Mouse (Mus musculus) midbrain, embryonic 10.5 days (tissue): ENCODE measurements around the gene Foxb1. TPM values are rescaled to one million over a fixed set of nuclear protein-coding genes. Genes with fewer than 3 reads are reported as not detected.

Experiments
- DNase-seq: peaks from one replicate; pipeline ENCODE4 v3.0.0-alpha.2; 2017; ENCODE audit warnings: low spot score
- H3K27ac ChIP-seq: fragments of 300-500 bp; sonication (generic); replicated peaks from 2 replicates; pipeline ENCODE4 v1.5.1; 2016; ENCODE audit warnings: mild to moderate bottlenecking
- H3K27me3 ChIP-seq: fragments of 300-500 bp; sonication (generic); 2 replicates; pipeline ENCODE4 v1.6.1; 2016; ENCODE audit warnings: low read depth, mild to moderate bottlenecking; ENCODE audit not compliant: poor library complexity, severe bottlenecking
- H3K36me3 ChIP-seq: fragments of 300-500 bp; sonication (generic); 2 replicates; pipeline ENCODE4 v1.6.1; 2016; ENCODE audit warnings: mild to moderate bottlenecking, moderate library complexity
- H3K4me1 ChIP-seq: fragments of 300-500 bp; sonication (generic); 2 replicates; pipeline ENCODE4 v1.6.1; 2016
- H3K4me3 ChIP-seq: fragments of 300-500 bp; sonication (generic); 2 replicates; pipeline ENCODE4 v1.5.1; 2016; ENCODE audit warnings: mild to moderate bottlenecking, moderate library complexity
- H3K9me3 ChIP-seq: fragments of 300-500 bp; sonication (generic); replicated peaks from 2 replicates; pipeline ENCODE4 v1.6.1; 2016; ENCODE audit warnings: mild to moderate bottlenecking
- WGBS: fragments of 180-500 bp; shearing (Covaris S2); methylation state at CpG from one replicate; pipeline ENCODE4 v1.1.7; 2016; 5-methylcytosine and 5-hydroxymethylcytosine counted together
- polyA plus RNA-seq: library from polyadenylated mRNA; unstranded; fragments of >200 nt; fragmentation: Nextera tagmentation; extraction: Ambion mirVana; gene quantifications from 2 replicates; pipeline ENCODE4 v1.2.1, GENCODE M21; 2016

Foxb1 gene
- 13.0 and 15.1 TPM in 2 replicates for polyA plus RNA-seq

DNA sequence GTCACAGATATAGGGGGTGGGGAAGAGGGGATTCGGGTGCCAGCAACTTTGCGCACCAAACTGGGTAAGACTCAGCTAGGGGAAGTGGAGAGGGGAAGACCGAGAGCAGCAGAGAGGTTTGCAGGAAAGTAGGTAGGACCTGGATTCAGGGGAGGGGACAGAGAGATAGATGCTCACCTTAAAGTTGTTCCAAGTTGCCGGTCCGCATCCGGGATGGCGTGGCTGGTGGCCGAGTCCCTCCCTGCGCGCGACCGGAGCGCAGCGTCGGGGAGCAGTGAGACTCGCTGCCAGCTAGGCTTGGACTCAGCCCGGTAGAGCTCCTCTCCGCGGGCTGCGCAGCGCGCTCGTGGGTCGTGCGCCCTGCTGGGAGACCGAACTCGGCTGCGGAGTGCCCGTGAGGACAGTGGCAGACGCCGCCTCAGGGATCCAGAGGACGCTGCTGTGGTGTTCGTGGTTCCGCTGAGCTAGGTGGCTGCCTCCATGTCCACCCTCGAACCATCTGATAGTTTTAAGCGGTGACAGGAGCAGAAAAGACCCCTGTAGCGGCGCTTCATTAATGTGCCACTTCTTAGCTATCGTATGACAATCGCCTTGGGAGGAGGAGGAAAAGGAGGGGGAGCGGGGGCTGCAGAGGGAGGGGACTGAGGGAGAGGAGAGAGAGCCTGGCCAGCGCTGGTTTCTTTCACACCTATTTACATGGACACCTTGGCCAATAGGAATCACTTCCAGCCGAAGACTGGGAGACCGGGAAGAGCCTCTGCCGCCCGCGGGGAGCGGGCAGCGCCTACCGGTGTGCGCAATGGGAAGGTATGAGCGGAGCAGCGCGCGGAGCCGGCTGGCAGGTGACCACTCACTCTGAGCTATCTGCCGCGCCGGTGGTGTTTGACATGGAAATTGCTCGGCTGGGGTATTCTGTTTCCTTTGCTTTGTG, at the start of gene Foxb1:
Foxb1 (minus strand) TSS at position 570 of the 931 bp plus-strand sequence.
- peak; percentile 85 for DNase-seq
- peaks cover 100% of the 10 kb centered on the region for H3K4me1 ChIP-seq
- H3K27me3 ChIP-seq: peaks cover 99% of the 10 kb centered on the region
- peak within 1 kb of the TSS; percentile 93 for H3K27ac ChIP-seq
- H3K4me3 ChIP-seq: peak within 1 kb of the TSS; percentile 84
- 0 out of 2 replicates have a peak, but pooled peaks cover 6% of the 10 kb centered on the region for H3K36me3 ChIP-seq
- no peaks in the 10 kb centered on the region for H3K9me3 ChIP-seq
- under 1% methylated on average over 60 of the region's 60 CpGs for WGBS

DNA sequence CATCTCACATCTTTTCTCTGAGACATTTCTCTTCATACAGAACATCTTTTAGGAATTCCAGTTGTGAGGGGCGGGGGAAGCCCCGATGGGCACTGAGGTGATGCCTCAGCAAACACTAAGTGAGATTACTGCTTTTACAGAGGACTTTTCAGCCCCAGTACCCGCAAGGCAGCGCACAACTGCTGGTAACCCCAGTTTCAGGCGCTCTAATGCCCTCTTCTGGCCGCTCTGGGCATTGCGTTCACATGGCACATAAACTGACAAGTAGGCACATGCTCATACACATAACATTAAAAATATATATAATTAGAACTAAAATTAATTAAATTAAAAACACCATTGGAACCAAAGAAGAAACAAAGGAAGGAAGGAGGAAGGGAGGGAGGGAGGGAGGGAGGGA, 29.8 kb upstream of the Foxb1 start:
- no peaks in the 10 kb centered on the region for H3K36me3 ChIP-seq
- 57% methylated on average over 7 of the region's 7 CpGs for WGBS
- no peaks in the 10 kb centered on the region; the same call in 1 of the 2 replicates for H3K9me3 ChIP-seq
- DNase-seq: peak; percentile 61
- no peak overlapping the region for H3K27ac ChIP-seq
- no peaks in the 10 kb centered on the region; the same call in 1 of the 2 replicates for H3K27me3 ChIP-seq
- H3K4me3 ChIP-seq: no peak overlapping the region
- no peaks in the 10 kb centered on the region for H3K4me1 ChIP-seq

GRCm38 (mm10) chr9:69779996-69780395, 19.3 kb upstream of the Foxb1 start:
- H3K4me3 ChIP-seq: no peak overlapping the region
- H3K4me1 ChIP-seq: no peaks in the 10 kb centered on the region
- 88% methylated on average over 2 of the region's 2 CpGs for WGBS
- H3K27ac ChIP-seq: no peak overlapping the region
- no peak for DNase-seq
- H3K27me3 ChIP-seq: 0 out of 2 replicates have a peak, but pooled peaks cover 4% of the 10 kb centered on the region
- H3K9me3 ChIP-seq: no peaks in the 10 kb centered on the region
- no peaks in the 10 kb centered on the region for H3K36me3 ChIP-seq

DNA sequence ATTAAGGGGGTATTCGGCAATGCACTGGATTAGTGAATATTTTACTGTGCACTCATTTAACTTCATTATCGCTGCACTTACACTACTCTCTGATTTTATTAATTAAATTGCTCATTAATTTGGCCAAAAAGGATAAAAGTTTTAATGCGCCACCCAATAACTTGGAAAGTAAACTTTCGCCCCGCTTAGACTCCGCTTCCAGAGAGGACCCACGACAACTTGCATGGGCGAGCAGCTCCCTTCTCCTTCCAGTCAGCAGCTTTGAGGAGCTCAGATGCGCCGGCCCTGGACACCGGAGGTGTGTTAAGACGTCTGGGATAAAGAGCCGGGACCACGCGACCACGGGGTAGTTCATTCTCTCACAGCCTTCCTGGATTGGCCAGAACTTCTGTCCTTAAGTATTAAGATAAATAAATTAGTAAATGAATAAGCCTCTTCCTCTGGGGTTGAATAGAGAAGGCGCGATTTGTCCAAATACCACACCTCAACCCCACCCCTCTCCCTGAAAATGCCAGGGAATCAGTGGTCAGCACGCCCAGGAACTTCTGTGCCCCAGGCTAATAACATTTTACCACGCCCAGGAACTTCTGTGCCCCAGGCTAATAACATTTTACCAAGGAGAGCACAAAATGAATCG, 9.3 kb upstream of the Foxb1 start:
- H3K27ac ChIP-seq: no peak overlapping the region
- H3K36me3 ChIP-seq: no peaks in the 10 kb centered on the region
- H3K9me3 ChIP-seq: no peaks in the 10 kb centered on the region
- peaks cover 87% of the 10 kb centered on the region for H3K27me3 ChIP-seq
- peak overlapping the region; percentile 84 for H3K4me3 ChIP-seq
- peaks cover 89% of the 10 kb centered on the region for H3K4me1 ChIP-seq
- WGBS: 6% methylated on average over 21 of the region's 21 CpGs
- peak; percentile 32 for DNase-seq

GRCm38 (mm10) chr9:69769091-69769948, 8.6 kb upstream of the Foxb1 start:
- Histone ChIP-seq H3K4me3 (peak overlapping the region; percentile 84), H3K27ac (peak overlapping the region; percentile 93; the same call in 1 of the 2 replicates), H3K4me1 (peaks cover 96% of the 10 kb centered on the region), H3K36me3 (no peaks in the 10 kb centered on the region), H3K9me3 (no peaks in the 10 kb centered on the region), H3K27me3 (peaks cover 91% of the 10 kb centered on the region)
- under 1% methylated on average over 36 of the region's 36 CpGs for WGBS
- DNase-seq: peak; percentile 58

DNA sequence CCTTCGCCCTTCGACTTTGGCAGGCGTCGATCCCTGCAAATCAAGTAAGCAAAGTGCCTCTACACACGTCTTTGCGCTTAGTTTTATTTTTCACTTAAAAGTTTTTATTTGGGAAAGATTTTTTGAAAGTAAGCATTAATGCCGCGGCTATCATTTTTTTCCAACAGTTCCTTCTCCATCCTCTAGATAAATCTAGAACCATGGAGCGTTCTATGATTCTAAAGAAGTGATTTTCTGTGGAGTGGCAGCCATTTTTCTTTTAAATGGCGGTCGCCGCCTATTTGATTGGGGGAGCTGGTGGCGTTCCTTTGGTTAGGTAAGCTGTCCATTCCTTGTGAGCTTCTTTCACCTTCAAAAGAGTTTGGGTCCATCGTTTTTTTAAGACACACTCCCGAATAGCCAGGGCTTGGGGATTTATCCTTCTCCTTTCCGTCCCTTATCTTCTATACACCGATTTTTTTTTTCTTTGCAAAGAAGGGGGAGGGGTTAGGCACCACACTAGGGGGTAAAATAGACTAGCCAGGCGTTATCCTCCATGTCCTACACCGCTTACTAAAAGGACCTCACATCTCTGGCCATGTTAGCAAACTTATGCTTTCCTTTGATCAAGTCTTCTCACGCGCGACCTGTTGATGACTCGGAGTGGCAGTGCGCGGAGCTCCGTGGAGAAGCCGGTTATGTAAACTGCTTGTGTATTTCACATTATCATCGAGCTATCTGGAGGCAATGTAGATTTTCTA, 7.6 kb upstream of the Foxb1 start:
- Histone ChIP-seq H3K4me1 (peaks cover 96% of the 10 kb centered on the region), H3K9me3 (no peaks in the 10 kb centered on the region), H3K36me3 (no peaks in the 10 kb centered on the region), H3K27ac (peak overlapping the region; percentile 93), H3K4me3 (peak overlapping the region; percentile 84), H3K27me3 (peaks cover 93% of the 10 kb centered on the region)
- WGBS: under 1% methylated on average over 28 of the region's 28 CpGs
- DNase-seq: peak; percentile 53

DNA sequence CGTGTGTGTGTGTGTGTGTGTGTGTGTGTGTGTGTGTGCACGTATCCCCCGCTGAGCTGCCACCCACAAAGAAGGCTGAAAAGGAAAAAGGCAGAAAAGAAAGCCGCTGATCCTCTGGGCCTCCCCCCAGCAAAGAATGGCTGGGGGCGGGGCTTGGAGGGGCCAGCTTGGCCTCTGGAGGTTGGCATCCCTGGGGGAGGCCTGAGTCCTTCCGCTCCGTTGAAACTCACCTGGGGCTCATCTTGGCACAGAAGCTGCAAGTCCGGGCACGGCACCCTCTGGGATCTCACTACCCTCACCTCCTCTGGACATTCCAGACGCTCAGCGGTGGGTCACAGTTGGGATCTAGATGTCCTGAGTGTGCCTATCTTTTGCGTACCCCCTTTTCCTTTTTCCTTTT, 6.7 kb upstream of the Foxb1 start:
- H3K36me3 ChIP-seq: no peaks in the 10 kb centered on the region
- 0% methylated on average over 9 of the region's 12 CpGs for WGBS
- H3K27me3 ChIP-seq: peaks cover 93% of the 10 kb centered on the region
- no peaks in the 10 kb centered on the region for H3K9me3 ChIP-seq
- peak; percentile 83 for DNase-seq
- peak overlapping the region; percentile 93 for H3K27ac ChIP-seq
- peak overlapping the region; percentile 84 for H3K4me3 ChIP-seq
- H3K4me1 ChIP-seq: peaks cover 96% of the 10 kb centered on the region

- no peak for DNase-seq
- peak overlapping the region; percentile 84 for H3K4me3 ChIP-seq
- H3K27ac ChIP-seq: peak overlapping the region; percentile 93
- H3K36me3 ChIP-seq: no peaks in the 10 kb centered on the region
- peaks cover 96% of the 10 kb centered on the region for H3K4me1 ChIP-seq
- WGBS: 0% methylated on average over 4 of the region's 4 CpGs
- peaks cover 93% of the 10 kb centered on the region for H3K27me3 ChIP-seq
- no peaks in the 10 kb centered on the region for H3K9me3 ChIP-seq
Observed at GRCm38 (mm10) chr9:69766936-69767335, 6.2 kb upstream of the Foxb1 start.

DNA sequence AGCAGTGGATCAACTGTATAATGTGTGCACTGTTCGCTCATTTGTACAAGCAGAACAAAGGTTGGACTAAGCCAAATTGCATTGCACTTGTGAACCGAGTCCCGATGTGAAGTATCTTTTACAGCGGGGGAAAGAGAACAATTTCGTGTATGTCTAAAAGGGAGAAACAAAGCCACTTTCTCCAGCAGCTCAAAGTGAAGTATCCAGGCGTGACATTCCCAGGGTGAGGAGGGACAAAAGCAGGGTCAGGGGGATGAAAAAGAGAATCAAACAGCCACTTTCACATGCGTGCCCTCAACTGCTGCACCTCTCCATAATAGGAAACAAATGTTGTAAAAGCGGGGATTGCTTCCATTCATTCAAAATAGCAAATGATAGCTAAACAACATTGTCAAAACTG, 5.6 kb upstream of the Foxb1 start:
- Histone ChIP-seq H3K4me1 (peaks cover 100% of the 10 kb centered on the region), H3K27me3 (peaks cover 93% of the 10 kb centered on the region)

GRCm38 (mm10) chr9:69765483-69766050, 4.8 kb upstream of the Foxb1 start:
- Histone ChIP-seq H3K27me3 (peaks cover 93% of the 10 kb centered on the region), H3K4me1 (peaks cover 100% of the 10 kb centered on the region), H3K36me3 (no peaks in the 10 kb centered on the region), H3K9me3 (no peaks in the 10 kb centered on the region), H3K4me3 (peak overlapping the region; percentile 84), H3K27ac (peak overlapping the region; percentile 93)
- WGBS: 3% methylated on average over 8 of the region's 8 CpGs
- DNase-seq: peak; percentile 34

More for the DNA sequence above, 5.6 kb upstream of the Foxb1 start:
- DNase-seq: peak; percentile 81
- Histone ChIP-seq H3K36me3 (no peaks in the 10 kb centered on the region), H3K4me3 (peak overlapping the region; percentile 84), H3K27ac (peak overlapping the region; percentile 93), H3K9me3 (no peaks in the 10 kb centered on the region)
- WGBS: 0% methylated on average over 8 of the region's 8 CpGs
